Mouse (Mus musculus): ENCODE measurements at regions not wholly inside any gene's neighbourhood (a gene's known extent, or its start where the extent isn't known, plus 50 kb on each side); places are given as distances from the start of the nearest gene placed in this dataset.

- TF ChIP-seq CTCF (IDR thresholded peaks at IDR 0.05; ENCODE audit: low read depth) (no peak), EP300 (IDR thresholded peaks at IDR 0.05; ENCODE audit: low read depth) (no peak)
Measured at GRCm38 (mm10) chr10:53462449-53463308, 82.9 kb upstream of the Cep85l start.
